Mouse (Mus musculus): ENCODE measurements around the gene Phf2. TPM values are rescaled to one million over a fixed set of nuclear protein-coding genes. Genes with fewer than 3 reads are reported as not detected.

Gene Phf2
- polyA plus RNA-seq, 1 experiment from 2014 or later: 10.6 TPM

DNA sequence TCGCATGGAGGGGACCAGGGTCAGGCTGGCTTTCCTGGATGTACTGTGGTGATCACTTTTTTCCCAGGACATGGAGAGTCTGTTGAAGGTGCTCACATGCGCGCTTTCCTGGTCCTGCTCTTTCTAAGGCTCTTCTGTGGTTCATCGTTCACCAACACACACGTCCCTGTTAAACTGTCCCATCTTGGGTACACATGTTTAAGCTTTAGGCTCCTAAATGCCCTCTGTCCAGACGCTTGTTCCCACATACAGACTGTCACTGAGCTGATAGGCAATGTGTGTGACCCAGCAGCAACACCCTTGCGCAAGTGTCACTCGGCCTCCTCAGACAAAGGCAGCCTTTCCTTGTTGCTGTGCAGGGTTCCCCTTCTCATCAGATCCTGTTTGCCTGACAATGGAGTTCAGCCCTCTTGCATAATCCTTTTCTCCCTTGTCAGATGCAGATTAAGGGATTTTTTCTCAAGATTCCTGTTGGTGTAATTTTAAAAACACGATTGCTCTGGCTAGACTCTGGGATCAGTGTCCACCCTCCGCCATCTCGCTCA lies 107.1 kb downstream of the Phf2 start:
- ATAC-seq: no peak
- Histone ChIP-seq H3K27ac (no peak overlapping the region), H3K4me3 (no peak overlapping the region), H3K27me3 (no peaks in the 10 kb centered on the region), H3K9ac (no peak overlapping the region), H3K9me3 (replicated peaks) (no peaks in the 10 kb centered on the region), H3K4me2 (no peak overlapping the region), H3K4me1 (peaks cover 6% of the 10 kb centered on the region), H3K36me3 (ENCODE audit: poor library complexity, severe bottlenecking) (no peaks in the 10 kb centered on the region)
- WGBS: 27% methylated on average over 11 of the region's 11 CpGs

GRCm38 (mm10) chr13:48760855-48761436 lies 110.0 kb downstream of the Phf2 start:
- H3K27ac ChIP-seq: no peak overlapping the region
- no peak for ATAC-seq
- no peaks in the 10 kb centered on the region for H3K27me3 ChIP-seq
- WGBS: 84% methylated on average over 8 of the region's 8 CpGs
- H3K4me2 ChIP-seq: no peak overlapping the region
- H3K4me3 ChIP-seq: no peak overlapping the region
- no peaks in the 10 kb centered on the region for H3K9me3 ChIP-seq (replicated peaks)
- H3K36me3 ChIP-seq (ENCODE audit: poor library complexity, severe bottlenecking): no peaks in the 10 kb centered on the region
- H3K4me1 ChIP-seq: no peaks in the 10 kb centered on the region
- no peak overlapping the region for H3K9ac ChIP-seq

DNA sequence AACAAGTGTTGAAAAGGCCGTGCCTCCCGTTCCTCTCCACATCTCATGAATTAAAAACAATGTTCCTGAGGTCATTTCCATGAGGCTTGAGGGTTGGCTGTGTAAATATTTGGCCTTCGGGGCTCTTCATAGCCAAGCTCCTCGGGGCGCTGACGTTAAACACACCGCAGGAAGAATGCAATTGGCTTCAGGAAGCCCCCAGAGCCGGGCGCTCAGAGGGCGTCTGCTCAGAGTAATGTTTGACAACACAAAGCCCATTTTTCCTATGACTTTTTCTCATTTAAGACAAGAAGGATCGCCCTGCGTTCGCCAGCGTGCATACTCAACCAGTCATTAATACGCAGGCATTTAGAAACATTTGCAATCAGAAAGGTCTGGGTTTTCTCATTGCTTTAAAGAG lies 114.2 kb downstream of the Phf2 start:
- Histone ChIP-seq H3K4me1 (no peaks in the 10 kb centered on the region), H3K36me3 (ENCODE audit: poor library complexity, severe bottlenecking) (no peaks in the 10 kb centered on the region), H3K4me3 (no peak overlapping the region), H3K9me3 (replicated peaks) (no peaks in the 10 kb centered on the region), H3K9ac (no peak overlapping the region), H3K4me2 (no peak overlapping the region), H3K27me3 (no peaks in the 10 kb centered on the region), H3K27ac (no peak overlapping the region)
- WGBS: 75% methylated on average over 15 of the region's 15 CpGs
- ATAC-seq: no peak

Other genes starting within 250 kb of the Phf2 start
- gene Ptpdc1, start 245.5 kb downstream of the Phf2 start, polyA plus RNA-seq (2015; fragmentation: Nextera tagmentation; extraction: Ambion mirVana): 13.0 and 13.4 TPM in 2 replicates
- gene Barx1, start 208.1 kb downstream of the Phf2 start, polyA plus RNA-seq (2015; fragmentation: Nextera tagmentation; extraction: Ambion mirVana): not detected in 2 replicates
- gene Fam120a, start 96.9 kb upstream of the Phf2 start, polyA plus RNA-seq (2015; fragmentation: Nextera tagmentation; extraction: Ambion mirVana): 16.0 and 16.3 TPM in 2 replicates